Mouse (Mus musculus): ENCODE measurements around the gene Gm21915. TPM values are rescaled to one million over a fixed set of nuclear protein-coding genes. Genes with fewer than 3 reads are reported as not detected.

Gene Gm21915
- polyA plus RNA-seq, 1 experiment from 2014 or later: not detected

DNA sequence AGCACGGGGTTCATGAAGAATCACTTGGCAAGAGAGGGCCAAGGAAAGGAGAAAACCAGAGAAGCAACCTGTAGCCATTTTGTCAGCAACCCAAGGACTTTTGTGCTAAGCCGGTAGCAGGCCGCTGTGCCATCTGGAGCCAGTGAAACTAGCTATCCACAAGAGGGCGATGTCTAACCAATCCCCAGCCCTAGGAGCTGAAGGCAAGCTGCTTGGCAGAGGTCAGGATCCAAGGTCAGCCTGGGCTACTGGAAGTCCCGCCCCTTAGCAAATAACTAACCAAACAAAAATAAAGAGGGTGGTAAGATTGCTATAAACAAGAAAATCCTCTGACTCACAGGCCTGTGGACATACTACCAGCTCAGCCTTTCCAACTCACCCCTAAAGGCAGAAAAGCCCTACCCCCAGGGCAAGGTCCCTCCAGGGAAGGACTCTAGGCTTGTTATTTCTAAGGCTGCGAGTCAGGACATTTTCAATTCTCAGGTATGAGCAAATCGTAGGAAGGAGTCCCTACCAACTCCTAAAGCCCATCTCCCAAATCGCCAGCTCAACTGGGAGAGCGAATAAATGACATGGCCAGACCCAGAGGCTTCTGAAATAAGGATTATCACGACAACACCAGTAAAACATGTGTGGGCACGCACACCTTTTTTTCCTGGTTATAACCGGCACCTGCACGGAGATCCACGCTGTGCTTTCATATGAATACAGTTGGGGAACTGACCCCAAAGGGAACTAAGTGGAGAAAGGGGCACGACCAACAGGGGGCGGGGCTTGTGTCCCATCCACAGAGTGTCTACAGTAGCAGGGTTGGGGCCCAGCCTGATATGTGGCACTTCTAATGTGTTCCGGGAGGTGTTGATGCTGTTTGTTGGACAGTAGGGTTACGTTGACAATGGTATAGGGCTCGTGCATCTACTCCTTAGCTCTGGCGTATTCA, 42.0 kb upstream of the Gm21915 start:
- H3K27ac ChIP-seq (ENCODE audit: low read depth): peak overlapping the region; percentile 55
- H3K4me3 ChIP-seq (ENCODE audit: low read depth, low read length): no peak overlapping the region
- WGBS (ENCODE audit: insufficient replicate concordance): 56% methylated on average over 20 of the region's 20 CpGs
- H3K4me2 ChIP-seq (ENCODE audit: low read depth, low read length): no peak overlapping the region
- H3K27me3 ChIP-seq (ENCODE audit: insufficient read depth, low read length): no peaks in the 10 kb centered on the region
- no peaks in the 10 kb centered on the region for H3K9me3 ChIP-seq (ENCODE audit: low read length)
- no peak overlapping the region for H3K9ac ChIP-seq (replicated peaks)
- no peaks in the 10 kb centered on the region for H3K36me3 ChIP-seq (replicated peaks; ENCODE audit: insufficient read depth, low read length)
- TF ChIP-seq EP300 (IDR thresholded peaks at IDR 0.05; ENCODE audit: low read depth) (no peak), CTCF (IDR thresholded peaks at IDR 0.05; ENCODE audit: low read depth) (peak; percentile 81)
- ATAC-seq: peak; percentile 91
- H3K4me1 ChIP-seq (ENCODE audit: insufficient read depth): peaks cover 3% of the 10 kb centered on the region; the same call in 1 of the 2 replicates
- DNase-seq: peak; percentile 69

DNA sequence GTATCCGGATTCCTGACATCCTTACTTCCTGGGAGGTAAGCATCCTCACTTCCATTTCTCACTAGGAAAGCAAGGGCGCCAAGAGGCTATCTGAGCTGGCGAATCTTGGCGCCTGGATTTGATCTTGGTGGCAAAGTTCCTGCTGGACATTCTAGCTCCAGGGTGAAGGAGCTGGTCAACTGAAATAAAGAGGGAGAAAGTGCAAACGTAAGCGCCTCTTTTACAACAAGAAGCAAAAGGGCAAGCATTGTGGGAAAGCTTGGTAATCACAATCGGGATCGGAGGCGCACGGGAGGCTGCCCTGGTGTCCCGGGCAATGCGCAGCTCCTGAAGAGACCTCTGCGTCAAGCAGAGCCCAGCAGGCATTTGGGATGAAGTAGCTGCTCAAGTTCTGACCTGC, 41.0 kb upstream of the Gm21915 start:
- ATAC-seq: no peak
- no peak overlapping the region for H3K27ac ChIP-seq (ENCODE audit: low read depth)
- WGBS (ENCODE audit: insufficient replicate concordance): 74% methylated on average over 13 of the region's 13 CpGs

DNA sequence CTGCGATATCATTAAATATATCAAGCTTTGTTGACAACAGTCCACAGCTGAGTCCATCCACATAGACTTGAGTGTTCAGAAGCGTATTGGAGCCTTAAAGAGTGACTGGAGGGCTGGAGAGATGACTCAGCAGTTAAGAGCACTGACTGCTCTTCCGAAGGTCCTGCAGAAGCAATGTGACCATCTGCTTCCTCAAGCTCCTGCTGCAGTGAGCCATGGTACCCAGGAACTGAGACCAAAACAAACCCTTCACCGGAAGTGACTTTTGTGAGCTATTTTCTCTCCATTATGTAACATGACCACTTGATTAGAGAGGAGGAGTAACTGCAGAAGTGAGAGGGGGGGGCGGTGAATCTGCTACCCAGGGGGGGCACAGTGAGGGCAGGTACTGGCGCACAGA, 39.3 kb upstream of the Gm21915 start:
- no peak for TF ChIP-seq CTCF (IDR thresholded peaks at IDR 0.05; ENCODE audit: low read depth)
- no peak for TF ChIP-seq EP300 (IDR thresholded peaks at IDR 0.05; ENCODE audit: low read depth)
- ATAC-seq (0 out of 2 replicates have a peak, but pooled peaks have one; percentile 14), DNase-seq (no peak)
- peaks cover 3% of the 10 kb centered on the region; the same call in 1 of the 2 replicates for H3K4me1 ChIP-seq (ENCODE audit: insufficient read depth)
- 23% methylated on average over 6 of the region's 6 CpGs for WGBS (ENCODE audit: insufficient replicate concordance)
- no peak overlapping the region; the same call in 1 of the 2 replicates for H3K4me2 ChIP-seq (ENCODE audit: low read depth, low read length)
- no peaks in the 10 kb centered on the region for H3K27me3 ChIP-seq (ENCODE audit: insufficient read depth, low read length)
- no peaks in the 10 kb centered on the region for H3K9me3 ChIP-seq (ENCODE audit: low read length)
- H3K36me3 ChIP-seq (replicated peaks; ENCODE audit: insufficient read depth, low read length): no peaks in the 10 kb centered on the region
- no peak overlapping the region for H3K9ac ChIP-seq (replicated peaks)
- H3K27ac ChIP-seq (ENCODE audit: low read depth): no peak overlapping the region
- no peak overlapping the region for H3K4me3 ChIP-seq (ENCODE audit: low read depth, low read length)

More for the DNA sequence above, 41.0 kb upstream of the Gm21915 start:
- no peak overlapping the region for H3K4me2 ChIP-seq (ENCODE audit: low read depth, low read length)
- no peaks in the 10 kb centered on the region for H3K36me3 ChIP-seq (replicated peaks; ENCODE audit: insufficient read depth, low read length)
- H3K9me3 ChIP-seq (ENCODE audit: low read length): no peaks in the 10 kb centered on the region
- no peak overlapping the region for H3K9ac ChIP-seq (replicated peaks)
- no peak for DNase-seq
- no peak overlapping the region for H3K4me3 ChIP-seq (ENCODE audit: low read depth, low read length)
- TF ChIP-seq EP300 (IDR thresholded peaks at IDR 0.05; ENCODE audit: low read depth) (no peak), CTCF (IDR thresholded peaks at IDR 0.05; ENCODE audit: low read depth) (no peak)
- no peaks in the 10 kb centered on the region for H3K27me3 ChIP-seq (ENCODE audit: insufficient read depth, low read length)
- peaks cover 3% of the 10 kb centered on the region; the same call in 1 of the 2 replicates for H3K4me1 ChIP-seq (ENCODE audit: insufficient read depth)

DNA sequence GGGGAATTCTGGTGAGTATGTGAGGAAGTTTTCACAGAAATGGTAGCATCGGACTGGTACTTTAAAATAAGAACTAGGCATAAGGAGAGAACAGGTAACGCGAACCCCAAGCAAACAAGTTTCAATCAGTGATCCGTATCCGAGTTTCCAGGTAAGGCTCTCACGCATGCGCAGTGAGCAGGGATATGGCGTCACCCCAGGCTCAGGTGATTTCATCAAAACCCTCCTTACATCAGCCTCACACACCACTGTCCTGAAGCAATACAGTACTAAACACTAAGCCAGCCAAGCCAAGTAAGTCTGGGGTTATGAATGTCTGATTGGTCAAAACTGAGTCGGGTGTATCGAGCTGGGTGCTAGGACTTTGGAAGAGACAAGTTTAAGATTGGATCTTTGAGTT, 38.9 kb upstream of the Gm21915 start:
- Histone ChIP-seq H3K27me3 (ENCODE audit: insufficient read depth, low read length) (no peaks in the 10 kb centered on the region), H3K4me2 (ENCODE audit: low read depth, low read length) (no peak overlapping the region; the same call in 1 of the 2 replicates), H3K9ac (replicated peaks) (no peak overlapping the region), H3K4me3 (ENCODE audit: low read depth, low read length) (no peak overlapping the region), H3K9me3 (ENCODE audit: low read length) (no peaks in the 10 kb centered on the region), H3K36me3 (replicated peaks; ENCODE audit: insufficient read depth, low read length) (no peaks in the 10 kb centered on the region), H3K27ac (ENCODE audit: low read depth) (no peak overlapping the region), H3K4me1 (ENCODE audit: insufficient read depth) (peaks cover 3% of the 10 kb centered on the region; the same call in 1 of the 2 replicates)
- ATAC-seq (no peak), DNase-seq (no peak)
- TF ChIP-seq EP300 (IDR thresholded peaks at IDR 0.05; ENCODE audit: low read depth) (no peak), CTCF (IDR thresholded peaks at IDR 0.05; ENCODE audit: low read depth) (no peak)
- 66% methylated on average over 10 of the region's 10 CpGs for WGBS (ENCODE audit: insufficient replicate concordance)

DNA sequence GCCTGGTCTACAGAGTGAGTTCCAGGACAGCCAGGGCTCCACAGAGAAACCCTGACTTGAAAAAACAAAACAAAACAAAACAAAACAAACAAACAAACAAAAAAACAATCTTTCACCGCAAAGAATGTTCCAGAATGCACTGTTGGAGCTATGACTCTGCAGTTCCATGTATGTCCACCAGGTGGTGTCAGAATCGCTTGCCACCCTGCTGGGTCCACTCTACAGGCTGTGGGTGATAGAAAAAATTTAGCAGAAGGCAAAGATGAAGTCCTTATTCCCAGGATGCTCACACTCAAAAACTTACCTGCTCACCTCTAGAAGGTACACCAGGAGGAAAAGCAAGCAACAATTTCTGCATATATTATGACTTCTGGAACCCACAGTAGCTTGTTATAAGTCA, 34.4 kb upstream of the Gm21915 start:
- H3K27me3 ChIP-seq (ENCODE audit: insufficient read depth, low read length): no peaks in the 10 kb centered on the region
- H3K36me3 ChIP-seq (replicated peaks; ENCODE audit: insufficient read depth, low read length): no peaks in the 10 kb centered on the region
- WGBS (ENCODE audit: insufficient replicate concordance): 1% methylated on average over 2 of the region's 2 CpGs
- DNase-seq (peak; percentile 68), ATAC-seq (no peak)
- H3K9ac ChIP-seq (replicated peaks): no peak overlapping the region
- no peak overlapping the region for H3K4me3 ChIP-seq (ENCODE audit: low read depth, low read length)
- H3K27ac ChIP-seq (ENCODE audit: low read depth): no peak overlapping the region
- no peak for TF ChIP-seq EP300 (IDR thresholded peaks at IDR 0.05; ENCODE audit: low read depth)
- TF ChIP-seq CTCF (IDR thresholded peaks at IDR 0.05; ENCODE audit: low read depth): peak; percentile 94
- peaks cover 16% of the 10 kb centered on the region for H3K4me1 ChIP-seq (ENCODE audit: insufficient read depth)
- H3K9me3 ChIP-seq (ENCODE audit: low read length): no peaks in the 10 kb centered on the region
- no peak overlapping the region for H3K4me2 ChIP-seq (ENCODE audit: low read depth, low read length)

DNA sequence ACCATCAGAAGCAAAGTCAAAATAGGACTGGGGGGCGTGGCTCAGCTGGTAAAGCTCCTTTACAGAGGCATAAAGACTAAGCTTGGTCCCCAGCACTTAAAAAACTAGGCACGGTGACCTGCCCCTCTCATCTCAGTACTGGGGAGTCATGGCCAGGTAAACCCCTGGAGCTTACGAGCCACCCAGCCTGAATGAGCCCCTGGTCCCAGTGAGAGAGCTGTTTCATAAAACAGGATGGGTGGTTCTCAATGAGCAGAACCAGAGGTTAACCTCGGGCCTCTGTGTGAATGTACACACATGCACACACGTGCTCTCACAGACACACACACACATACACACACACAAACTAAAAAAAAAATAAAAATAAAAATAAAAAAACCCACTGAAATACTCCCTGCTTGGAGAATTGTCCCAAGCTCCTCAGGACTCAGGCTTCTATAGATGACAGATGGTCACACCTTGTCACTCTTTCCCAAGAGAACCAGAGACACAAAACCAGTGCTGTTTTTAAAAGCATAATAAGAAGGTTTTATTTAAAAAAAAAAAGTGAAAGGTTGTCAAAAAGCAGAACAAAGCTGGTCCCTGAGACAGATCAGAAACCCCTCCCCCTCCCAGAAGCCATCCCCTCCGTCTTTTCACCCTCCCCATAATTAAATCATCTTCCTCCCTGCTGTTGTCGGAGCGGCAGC, 32.6 kb upstream of the Gm21915 start:
- Histone ChIP-seq H3K36me3 (replicated peaks; ENCODE audit: insufficient read depth, low read length) (no peaks in the 10 kb centered on the region), H3K4me1 (ENCODE audit: insufficient read depth) (peaks cover 23% of the 10 kb centered on the region), H3K4me2 (ENCODE audit: low read depth, low read length) (peak overlapping the region; percentile 80), H3K9ac (replicated peaks) (peak overlapping the region; percentile 72; the same call in 1 of the 2 replicates), H3K9me3 (ENCODE audit: low read length) (no peaks in the 10 kb centered on the region), H3K27ac (ENCODE audit: low read depth) (no peak overlapping the region), H3K4me3 (ENCODE audit: low read depth, low read length) (peak overlapping the region; percentile 47), H3K27me3 (ENCODE audit: insufficient read depth, low read length) (no peaks in the 10 kb centered on the region)
- 35% methylated on average over 8 of the region's 8 CpGs for WGBS (ENCODE audit: insufficient replicate concordance)
- DNase-seq: no peak
- no peak for TF ChIP-seq CTCF (IDR thresholded peaks at IDR 0.05; ENCODE audit: low read depth)
- TF ChIP-seq EP300 (IDR thresholded peaks at IDR 0.05; ENCODE audit: low read depth): no peak
- ATAC-seq: peak; percentile 38; the same call in 1 of the 2 replicates
